In the genomic region with DNA sequence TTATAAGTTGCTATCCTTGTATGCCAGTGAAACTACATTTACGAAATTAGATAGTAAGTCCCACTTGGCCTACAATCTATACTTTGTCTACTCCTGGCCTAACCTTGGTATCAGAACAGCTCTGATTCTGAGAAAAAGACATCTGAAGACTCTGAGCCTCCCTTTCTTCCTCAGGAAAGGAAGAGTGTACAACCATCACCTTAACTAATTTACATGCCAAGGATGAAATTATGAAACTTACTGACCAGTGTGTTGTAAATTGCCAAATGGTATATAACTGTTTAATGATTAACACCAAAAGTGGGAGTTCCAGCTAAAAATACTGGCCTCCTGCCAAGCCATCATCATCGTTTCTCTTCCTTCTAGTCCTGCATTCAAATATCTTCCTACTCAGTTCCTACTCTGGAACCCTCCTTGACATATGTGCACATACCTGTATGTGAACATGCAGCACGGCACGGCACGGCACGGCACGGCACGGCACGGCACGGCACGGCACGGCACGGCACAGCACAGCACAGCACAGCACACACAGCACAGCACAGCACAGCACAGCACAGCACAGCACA, we compare ENCODE assay signal across 37 mouse cellular contexts. TPM values are rescaled to one million over a fixed set of nuclear protein-coding genes. Genes with fewer than 3 reads are reported as not detected.
"Had no signal": no experiment of that assay in that cellular context is flagged by ENCODE, and none has a peak within 500 bp of the region (broad histone marks: within the 10 kb centered on the region; RNA-seq: fewer than 3 reads in every experiment).

No protein-coding gene starts in this region.

- H3K4me3 ChIP-seq: left cerebral cortex, adult 2 months; limb, embryonic 10.5 days; limb, embryonic 12.5 days; limb, embryonic 13.5 days; limb, embryonic 15.5 days; liver, embryonic 13.5 days; liver, embryonic 15.5 days; lung, embryonic 15.5 days; megakaryocyte, embryonic 14.5 days; midbrain, embryonic 10.5 days; midbrain, embryonic 12.5 days; midbrain, embryonic 13.5 days; midbrain, embryonic 15.5 days; myocyte had no signal

- H3K9me3 ChIP-seq: limb, embryonic 10.5 days; limb, embryonic 12.5 days; limb, embryonic 13.5 days; limb, embryonic 15.5 days; liver, embryonic 13.5 days; liver, embryonic 15.5 days; lung, embryonic 15.5 days; megakaryocyte, embryonic 14.5 days; midbrain, embryonic 10.5 days; midbrain, embryonic 12.5 days; midbrain, embryonic 13.5 days; midbrain, embryonic 15.5 days had no signal

- H3K27me3 ChIP-seq: limb, embryonic 12.5 days; limb, embryonic 13.5 days; limb, embryonic 15.5 days; liver, embryonic 13.5 days; liver, embryonic 15.5 days; lung, embryonic 15.5 days; megakaryocyte, embryonic 14.5 days; midbrain, embryonic 12.5 days; midbrain, embryonic 13.5 days; midbrain, embryonic 15.5 days had no signal

- H3K9ac ChIP-seq: limb, embryonic 12.5 days; limb, embryonic 13.5 days; limb, embryonic 15.5 days; liver, embryonic 13.5 days; liver, embryonic 14.5 days; liver, embryonic 15.5 days; liver, postnatal 0 days; lung, embryonic 14.5 days; lung, embryonic 15.5 days; midbrain, embryonic 12.5 days; midbrain, embryonic 13.5 days; midbrain, embryonic 15.5 days had no signal

- H3K27ac ChIP-seq: left cerebral cortex, adult 2 months; limb, embryonic 10.5 days; limb, embryonic 12.5 days; limb, embryonic 13.5 days; limb, embryonic 15.5 days; liver, embryonic 13.5 days; liver, embryonic 14.5 days; liver, embryonic 15.5 days; lung, embryonic 15.5 days; macrophage; midbrain, embryonic 10.5 days; midbrain, embryonic 12.5 days; midbrain, embryonic 13.5 days; midbrain, embryonic 15.5 days had no signal

- H3K36me3 ChIP-seq: limb, embryonic 10.5 days; limb, embryonic 12.5 days; liver, embryonic 13.5 days; liver, embryonic 15.5 days; lung, embryonic 15.5 days; midbrain, embryonic 10.5 days; midbrain, embryonic 12.5 days; midbrain, embryonic 13.5 days; midbrain, embryonic 15.5 days had no signal

- H3K4me1 ChIP-seq: limb, embryonic 10.5 days; limb, embryonic 12.5 days; limb, embryonic 13.5 days; limb, embryonic 15.5 days; liver, embryonic 13.5 days; liver, embryonic 15.5 days; lung, embryonic 15.5 days; midbrain, embryonic 10.5 days; midbrain, embryonic 12.5 days; midbrain, embryonic 13.5 days; midbrain, embryonic 15.5 days had no signal

- DNase-seq: left cerebral cortex, postnatal 4 days; liver; liver, embryonic 13.5 days; liver, postnatal 0 days; lung, adult 18-20 months; lung, adult 2 months; lung, embryonic 14.5 days; lung, postnatal 10 days; lung, postnatal 14 days; lung, postnatal 36 days; lung, postnatal 4 days; midbrain, embryonic 14.5 days had no signal

- ATAC-seq: liver, postnatal 0 days; lung, postnatal 0 days; midbrain, embryonic 13.5 days; midbrain, embryonic 15.5 days; midbrain, embryonic 16.5 days had no signal

- H3K4me2 ChIP-seq: limb, embryonic 12.5 days; limb, embryonic 13.5 days; limb, embryonic 15.5 days; liver, embryonic 11.5 days; liver, embryonic 13.5 days; liver, embryonic 15.5 days; lung, embryonic 14.5 days; lung, embryonic 15.5 days; midbrain, embryonic 11.5 days; midbrain, embryonic 12.5 days; midbrain, embryonic 13.5 days; midbrain, embryonic 15.5 days had no signal

RNA-seq across cellular contexts. Expression of a gene that starts 44.4 kb away (rescaled TPM):
- polyA plus RNA-seq: limb, embryonic 10.5 days; limb, embryonic 11.5 days; limb, embryonic 12.5 days; limb, embryonic 13.5 days; limb, embryonic 14.5 days; limb, embryonic 15.5 days; liver, adult 2 months; liver, embryonic 11.5 days; liver, embryonic 13.5 days; liver, embryonic 14.5 days; liver, embryonic 15.5 days; liver, embryonic 16.5 days; liver, postnatal 0 days; lung, adult 2 months; lung, embryonic 14.5 days; lung, embryonic 15.5 days; lung, embryonic 16.5 days; lung, postnatal 0 days; macrophage; midbrain, embryonic 10.5 days; midbrain, embryonic 11.5 days; midbrain, embryonic 12.5 days; midbrain, embryonic 13.5 days; midbrain, embryonic 14.5 days; midbrain, embryonic 15.5 days; midbrain, embryonic 16.5 days; midbrain, postnatal 0 days; myocyte had no signal
